Mouse (Mus musculus) E14TG2a.4 (cell line): ENCODE results near the gene Pdia2.

ENCODE experiments used
- CTCF ChIP-seq: conservative IDR thresholded peaks from 2 replicates; pipeline ENCODE4 v1.5.1; 2014; ENCODE audit warnings: low read length
- POU5F1 ChIP-seq: IDR thresholded peaks from 2 replicates; pipeline ENCODE4 v1.6.1; 2014; ENCODE audit warnings: low read length, borderline replicate concordance

DNA sequence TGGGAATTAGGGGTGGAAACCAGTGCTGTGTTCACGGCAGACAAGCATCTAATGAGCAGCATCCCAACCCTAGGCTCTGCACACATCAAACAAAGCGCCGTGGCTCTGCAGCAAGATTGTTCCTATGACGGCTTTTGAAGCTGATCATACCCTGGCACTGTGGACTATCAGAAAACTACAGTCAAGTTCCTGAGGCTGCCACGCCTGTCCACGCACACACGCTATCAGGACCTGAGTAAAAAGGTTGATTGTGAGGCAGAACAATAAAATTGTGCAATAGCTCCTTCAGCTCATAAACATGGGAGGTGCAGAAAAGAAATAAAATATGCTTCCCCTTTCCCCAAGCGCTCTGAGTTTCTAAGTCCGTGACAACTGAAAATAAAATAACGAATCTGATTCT is 38.8 kb upstream of the Pdia2 start:
- TF ChIP-seq POU5F1 (no peak), CTCF (no peak)
